Comparison of ENCODE assay signal across 8 mouse cellular contexts in the genomic region with DNA sequence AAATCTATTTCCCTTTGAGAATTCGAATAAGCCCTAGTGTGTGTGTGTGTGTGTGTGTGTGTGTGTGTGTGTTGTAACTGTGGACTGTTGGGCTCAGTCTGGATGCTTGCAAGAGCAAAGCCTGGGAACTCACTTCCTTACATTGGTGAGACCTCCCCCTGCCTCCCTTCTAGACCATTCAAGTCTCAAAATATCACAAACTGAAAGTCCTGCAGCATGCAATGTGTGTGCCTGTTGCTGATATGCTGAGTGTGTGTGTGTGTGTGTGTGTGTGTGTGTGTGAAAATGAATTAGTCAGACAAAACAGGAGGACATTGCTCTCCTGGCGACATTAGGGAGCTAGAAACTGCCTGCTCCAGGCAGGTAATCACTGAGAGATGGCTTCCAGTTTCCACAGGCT. TPM values are rescaled to one million over a fixed set of nuclear protein-coding genes. Genes with fewer than 3 reads are reported as not detected.
DNase-seq lines count a peak whose midpoint lies in the region; ATAC-seq and TF ChIP-seq lines count a peak whose summit lies in the region.

No protein-coding gene starts in this region.

- intact Hi-C loops in left cerebral cortex, postnatal 10 days (cut with DNase I) = no loop called here

- WGBS in forebrain, postnatal 0 days = 79% methylated on average over 2 of the region's 2 CpGs
- WGBS in forebrain, embryonic 15.5 days = 89% methylated on average over 2 of the region's 2 CpGs
- 74% methylated on average over 2 of the region's 2 CpGs for WGBS in intestine, embryonic 16.5 days
- 63% methylated on average over 2 of the region's 2 CpGs for WGBS in stomach, embryonic 16.5 days

- H3K4me3 ChIP-seq in forebrain, postnatal 0 days (ENCODE audit: low read depth, low read length) = no peak overlapping the region
- no peak overlapping the region for H3K4me3 ChIP-seq in forebrain, embryonic 15.5 days
- no peak overlapping the region for H3K4me3 ChIP-seq in intestine, embryonic 16.5 days (ENCODE audit: low read length)
- peak overlapping the region; percentile 42; the same call in 1 of the 2 replicates for H3K4me3 ChIP-seq in stomach, embryonic 16.5 days (replicated peaks; ENCODE audit: low read length)

- TF ChIP-seq CTCF in forebrain, postnatal 0 days (IDR thresholded peaks at IDR 0.05; ENCODE audit: low read depth) = no peak

- H3K27me3 ChIP-seq in forebrain, postnatal 0 days (ENCODE audit: insufficient read depth, low read length) = no peaks in the 10 kb centered on the region
- H3K27me3 ChIP-seq in forebrain, embryonic 15.5 days = no peaks in the 10 kb centered on the region
- no peaks in the 10 kb centered on the region for H3K27me3 ChIP-seq in intestine, embryonic 16.5 days (replicated peaks; ENCODE audit: control insufficient read depth, insufficient read depth, low read length)
- no peaks in the 10 kb centered on the region for H3K27me3 ChIP-seq in stomach, embryonic 16.5 days (ENCODE audit: control insufficient read depth, insufficient read depth, low read length)

- no peak for ATAC-seq in forebrain, postnatal 0 days
- no peak for ATAC-seq in forebrain, embryonic 15.5 days (replicated peaks)
- no peak for ATAC-seq in intestine, embryonic 16.5 days
- ATAC-seq in stomach, embryonic 16.5 days (ENCODE audit: insufficient read depth, low FRiP score) = no peak

- H3K36me3 ChIP-seq in forebrain, postnatal 0 days (ENCODE audit: insufficient read depth) = no peaks in the 10 kb centered on the region
- H3K36me3 ChIP-seq in forebrain, embryonic 15.5 days = no peaks in the 10 kb centered on the region
- H3K36me3 ChIP-seq in intestine, embryonic 16.5 days (ENCODE audit: control insufficient read depth, insufficient read depth, low read length) = no peaks in the 10 kb centered on the region
- no peaks in the 10 kb centered on the region for H3K36me3 ChIP-seq in stomach, embryonic 16.5 days (ENCODE audit: control insufficient read depth, insufficient read depth, low read length)

- DNase-seq in forebrain, postnatal 0 days = no peak
- peak; percentile 15 for DNase-seq in lung, postnatal 36 days
- DNase-seq in lung, postnatal 25 days (ENCODE audit: low spot score) = no peak
- DNase-seq in retina, postnatal 1 day = no peak
- DNase-seq in left cerebral cortex, postnatal 10 days (ENCODE audit: extremely low spot score in 1 of 2, low spot score in 2 of 2) = no peak

- H3K27ac ChIP-seq in forebrain, postnatal 0 days (ENCODE audit: low read depth, low read length) = peak overlapping the region; percentile 21; the same call in 1 of the 2 replicates
- no peak overlapping the region for H3K27ac ChIP-seq in forebrain, embryonic 15.5 days (replicated peaks)
- no peak overlapping the region for H3K27ac ChIP-seq in intestine, embryonic 16.5 days (ENCODE audit: low read length)
- peak overlapping the region; percentile 67; the same call in 1 of the 2 replicates for H3K27ac ChIP-seq in stomach, embryonic 16.5 days (ENCODE audit: low read length)

- H3K4me2 ChIP-seq in forebrain, postnatal 0 days (ENCODE audit: low read depth) = no peak overlapping the region
- H3K4me2 ChIP-seq in forebrain, embryonic 15.5 days (replicated peaks) = no peak overlapping the region
- H3K4me2 ChIP-seq in intestine, embryonic 16.5 days (ENCODE audit: low read depth, low read length) = peak overlapping the region; percentile 40
- peak overlapping the region; percentile 53 for H3K4me2 ChIP-seq in stomach, embryonic 16.5 days (ENCODE audit: low read depth, low read length)

- H3K4me1 ChIP-seq in forebrain, postnatal 0 days (ENCODE audit: insufficient read depth) = peaks cover 16% of the 10 kb centered on the region; the same call in 1 of the 2 replicates
- H3K4me1 ChIP-seq in forebrain, embryonic 15.5 days = peaks cover 12% of the 10 kb centered on the region
- no peaks in the 10 kb centered on the region for H3K4me1 ChIP-seq in intestine, embryonic 16.5 days (ENCODE audit: control insufficient read depth, insufficient read depth, low read length)
- no peaks in the 10 kb centered on the region for H3K4me1 ChIP-seq in stomach, embryonic 16.5 days (ENCODE audit: control insufficient read depth, insufficient read depth, low read length)

- no peak overlapping the region for H3K9ac ChIP-seq in forebrain, postnatal 0 days
- H3K9ac ChIP-seq in forebrain, embryonic 15.5 days (replicated peaks) = no peak overlapping the region
- no peak overlapping the region for H3K9ac ChIP-seq in intestine, embryonic 16.5 days (ENCODE audit: low read depth, low read length)
- H3K9ac ChIP-seq in stomach, embryonic 16.5 days (ENCODE audit: low read length) = no peak overlapping the region

- no peaks in the 10 kb centered on the region for H3K9me3 ChIP-seq in forebrain, postnatal 0 days (ENCODE audit: low read length)
- H3K9me3 ChIP-seq in forebrain, embryonic 15.5 days = no peaks in the 10 kb centered on the region
- H3K9me3 ChIP-seq in intestine, embryonic 16.5 days (ENCODE audit: control insufficient read depth, low read length) = no peaks in the 10 kb centered on the region
- no peaks in the 10 kb centered on the region for H3K9me3 ChIP-seq in stomach, embryonic 16.5 days (replicated peaks; ENCODE audit: control insufficient read depth, low read length)

RNA-seq across cellular contexts. Expression of a gene that starts 0.5 kb away (rescaled TPM):
- 1.0 and 1.2 TPM in 2 replicates for total RNA-seq in forebrain, postnatal 0 days (2014; rRNA removed)
- 0.91 and 1.2 TPM in 2 replicates for polyA plus RNA-seq in forebrain, postnatal 0 days (2015; fragmentation: Nextera tagmentation; extraction: Ambion mirVana)
- polyA plus RNA-seq in forebrain, embryonic 15.5 days (2015; fragmentation: Nextera tagmentation; extraction: Ambion mirVana) = 0.78 and 0.97 TPM in 2 replicates
- polyA plus RNA-seq in intestine, embryonic 16.5 days (2015; fragmentation: Nextera tagmentation; extraction: Ambion mirVana) = 2.1 and 2.2 TPM in 2 replicates
- 3.3 and 3.8 TPM in 2 replicates for polyA plus RNA-seq in stomach, embryonic 16.5 days (2015; fragmentation: Nextera tagmentation; extraction: Ambion mirVana)
- total RNA-seq in left cerebral cortex, postnatal 10 days (2021) = 1 to 10 TPM; 3.5 to 3.7 TPM

Comparison
In these comparisons a context has a peak if more than half of its experiments do, and no peak if none do; other contexts are left out.
1. H3K27ac ChIP-seq: peak in forebrain, postnatal 0 days (single experiment) and stomach, embryonic 16.5 days (single experiment); none in forebrain, embryonic 15.5 days (single experiment) and intestine, embryonic 16.5 days (single experiment).
2. H3K4me2 ChIP-seq: peak in intestine, embryonic 16.5 days (single experiment) and stomach, embryonic 16.5 days (single experiment); none in forebrain, postnatal 0 days (single experiment) and forebrain, embryonic 15.5 days (single experiment).